Mouse (Mus musculus) right cerebral cortex, adult 18-20 months (tissue): ENCODE data around the gene Rps6kb1.
A peak's percentile ranks its signal among the peaks of the same experiment; 100 is the strongest.

Experiments
- DNase-seq: peaks from one replicate; pipeline ENCODE4 v3.0.0; 2022; ENCODE audit warnings: mixed read lengths

The Rps6kb1 gene

GRCm38 (mm10) chr11:86544639-86545299, at the start of gene Rps6kb1, which contains the start of gene Tubd1:
TSS of gene Rps6kb1 (minus strand) at chr11:86544805.
TSS of gene Tubd1 (plus strand) at chr11:86544991.
- DNase-seq = peak; percentile 100

DNA sequence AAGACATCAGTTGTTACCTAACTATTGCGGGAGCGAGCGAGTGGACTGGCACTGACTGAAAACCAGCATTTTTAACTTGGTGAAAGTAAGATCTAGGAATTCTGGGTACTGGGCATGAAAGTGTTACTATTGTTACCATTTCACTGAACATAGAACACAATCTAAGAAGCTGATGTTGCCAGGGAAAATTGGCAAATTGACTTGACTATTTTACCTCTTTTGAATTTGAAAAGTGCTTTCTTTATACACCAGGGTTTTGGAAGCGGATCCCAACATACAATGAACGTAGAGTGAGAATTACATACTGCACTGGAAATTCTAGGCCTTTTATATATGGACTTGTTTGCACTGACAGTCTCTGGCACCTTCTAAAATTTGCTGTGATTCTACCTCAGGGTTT, 48.8 kb upstream of the Rps6kb1 start:
- DNase-seq = no peak

DNA sequence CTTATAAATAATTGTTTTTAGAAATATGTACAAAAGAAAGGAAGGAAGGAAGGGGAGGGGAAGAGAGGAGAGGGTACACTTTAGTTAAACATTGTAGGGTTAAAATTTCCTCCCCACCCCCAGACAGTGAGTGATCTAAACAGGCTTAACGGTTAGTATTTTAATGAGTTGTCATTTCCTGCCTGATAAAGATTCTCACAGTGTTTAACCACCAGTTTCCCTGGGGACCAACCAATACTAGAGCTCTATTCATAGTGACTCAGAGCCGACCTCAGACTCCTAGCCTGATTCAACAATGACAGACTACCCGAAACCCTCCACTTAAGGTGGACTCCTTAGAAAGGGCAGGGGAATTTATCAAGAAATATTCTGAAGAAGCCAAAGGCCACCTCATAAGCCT, 48.4 kb upstream of the Rps6kb1 start:
- DNase-seq = no peak

DNA sequence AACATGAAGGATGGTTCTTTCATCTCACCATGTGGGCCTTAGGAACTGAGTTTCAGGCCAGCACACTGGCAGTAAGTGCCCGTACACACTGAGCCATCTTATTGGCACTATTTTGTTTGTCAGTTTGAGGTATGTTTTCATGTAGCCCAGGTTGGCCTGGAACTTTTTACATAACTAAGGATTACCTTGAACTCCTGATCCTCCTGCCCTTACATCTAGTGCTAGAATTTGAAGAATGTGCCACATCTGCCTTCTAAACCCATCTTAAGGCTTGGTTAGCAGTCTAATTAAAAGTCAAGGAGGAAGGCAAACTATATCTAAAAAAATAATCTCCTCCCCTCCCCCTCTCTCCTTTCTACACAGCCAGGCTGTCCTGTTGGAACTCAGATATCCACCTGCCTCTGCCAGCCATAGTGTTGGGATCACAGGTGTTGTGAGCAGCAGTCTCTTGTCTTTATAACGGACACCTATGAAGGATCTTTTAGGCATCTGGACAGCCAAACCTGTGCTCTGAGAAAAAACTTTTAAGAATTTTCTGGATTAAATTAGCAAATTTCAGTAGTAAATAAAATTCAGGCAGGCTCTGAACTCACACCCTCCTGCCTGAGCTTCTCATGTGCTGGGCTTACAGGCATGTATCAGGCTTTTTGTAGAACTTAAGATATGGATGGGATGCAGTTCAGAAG, 47.5 kb upstream of the Rps6kb1 start:
- DNase-seq = no peak

- DNase-seq = no peak
Observed at GRCm38 (mm10) chr11:86591301-86591845, 46.8 kb upstream of the Rps6kb1 start.

- DNase-seq = peak; percentile 62
Observed at GRCm38 (mm10) chr11:86590579-86590978, 46.0 kb upstream of the Rps6kb1 start.

DNA sequence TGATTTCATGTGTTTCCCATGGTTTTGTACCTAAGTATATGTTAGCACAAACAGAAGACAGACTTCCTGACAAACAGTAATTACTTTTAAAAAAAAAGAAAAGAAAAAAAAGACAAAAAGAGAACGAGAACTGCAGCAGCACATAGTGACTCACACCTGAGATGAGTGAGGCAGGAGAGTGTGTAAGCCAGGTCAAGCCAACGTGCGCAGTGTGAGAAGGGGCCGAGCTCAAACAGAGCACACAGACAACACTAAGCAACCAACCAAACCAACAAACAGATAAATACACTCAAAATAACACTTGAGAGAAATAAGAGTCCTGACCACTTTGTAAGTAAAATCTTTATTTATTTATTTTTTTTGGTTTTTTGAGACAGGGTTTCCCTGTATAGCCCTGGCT, 45.5 kb upstream of the Rps6kb1 start:
- no peak for DNase-seq

DNA sequence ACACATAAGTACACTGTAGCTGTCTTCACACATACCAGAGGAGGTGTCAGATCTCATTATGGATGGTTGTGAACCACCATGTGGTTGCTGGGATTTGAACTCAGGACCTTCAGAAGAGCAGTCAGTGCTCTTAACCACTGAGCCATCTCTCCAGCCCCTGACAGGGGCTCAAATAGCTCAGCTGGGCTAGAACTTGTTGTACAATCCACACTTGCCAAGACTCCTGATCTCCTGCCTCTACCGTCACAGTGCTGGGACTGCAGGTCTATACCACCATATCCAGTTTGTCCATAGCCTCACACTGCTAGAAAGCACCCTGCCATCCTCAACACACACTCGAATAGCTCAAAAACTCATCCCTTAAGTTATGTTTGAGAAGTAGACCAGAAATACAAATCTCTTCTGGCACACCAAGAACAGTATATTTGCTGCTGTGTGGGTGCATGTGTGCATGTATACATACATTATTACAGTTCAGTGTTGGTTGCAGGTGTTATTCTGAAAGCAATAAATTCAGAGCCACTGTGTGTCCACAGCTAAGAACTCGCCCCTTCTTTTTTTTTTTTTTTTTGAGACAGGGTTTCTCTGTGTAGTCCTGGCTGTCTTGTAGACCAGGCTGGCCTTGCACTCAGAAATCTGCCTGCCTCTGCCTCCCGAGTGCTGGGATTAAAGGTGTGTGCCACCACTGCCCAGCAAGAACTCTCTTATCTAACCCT, 44.1 kb upstream of the Rps6kb1 start:
- DNase-seq = no peak

- DNase-seq = no peak
Observed at GRCm38 (mm10) chr11:86587830-86588229, 43.2 kb upstream of the Rps6kb1 start.

DNA sequence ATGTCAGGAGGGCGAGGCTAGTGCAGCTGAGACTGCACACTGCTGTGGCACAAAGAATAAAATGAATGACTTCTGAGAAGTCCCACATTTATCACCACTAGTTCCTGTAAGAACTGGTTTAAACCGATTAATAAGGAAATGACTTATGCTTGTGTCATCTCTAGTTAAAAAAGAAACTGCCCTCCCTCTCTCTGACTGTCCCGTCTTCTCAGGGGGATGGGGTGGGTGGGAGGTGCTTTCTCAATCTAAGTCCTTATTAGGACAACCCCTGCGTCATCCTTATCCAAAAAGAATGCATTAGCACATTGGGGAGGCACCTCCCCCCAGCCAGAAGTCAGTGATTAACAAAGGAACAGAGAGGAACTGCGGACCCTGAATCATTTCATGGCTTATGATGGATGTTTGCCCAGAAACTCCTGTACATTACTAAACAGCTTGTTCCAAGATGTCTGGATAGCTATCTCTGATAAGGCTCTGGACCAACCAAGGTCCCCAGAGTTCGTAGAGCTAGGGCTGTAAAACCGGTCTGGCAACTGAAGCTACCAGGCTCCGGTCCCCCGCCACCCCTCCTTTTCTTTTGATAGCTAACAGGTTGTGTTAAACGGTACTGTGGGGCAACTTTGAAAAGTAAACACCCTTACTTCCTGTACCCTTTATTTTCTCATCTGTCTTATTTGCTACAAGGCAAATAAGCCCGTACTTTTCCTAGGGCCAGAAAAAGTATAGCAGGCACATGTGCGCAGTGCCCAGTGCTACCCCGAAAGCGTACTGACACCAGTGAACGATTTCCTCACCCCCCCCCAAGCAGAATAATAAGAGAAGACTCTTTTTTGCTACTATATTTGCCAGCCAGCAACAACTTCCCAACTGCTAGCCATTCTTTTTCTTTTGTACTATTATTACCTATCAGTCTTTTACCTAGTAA, 42.5 kb upstream of the Rps6kb1 start:
- no peak for DNase-seq

- no peak for DNase-seq
Observed at GRCm38 (mm10) chr11:86586177-86586867, 41.7 kb upstream of the Rps6kb1 start.

DNA sequence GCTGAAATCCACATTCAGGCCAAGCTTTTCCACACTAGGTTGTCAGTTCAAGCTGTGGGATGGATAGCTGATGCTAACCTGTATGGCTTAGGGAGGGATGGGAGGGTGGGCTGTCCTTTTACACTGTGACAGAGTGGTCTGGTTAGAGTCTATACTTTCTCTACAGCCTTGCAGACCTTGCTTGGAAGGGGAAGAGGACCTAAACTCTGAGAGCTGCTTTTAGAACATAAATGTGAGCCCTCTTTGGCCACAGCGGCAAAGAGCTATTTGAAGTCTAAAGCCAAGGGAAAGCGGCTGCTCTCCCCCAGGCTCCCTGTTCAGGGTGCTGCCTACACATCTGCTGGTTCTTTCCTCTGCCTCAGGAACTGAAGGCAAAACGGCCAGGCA, 41.0 kb upstream of the Rps6kb1 start:
- DNase-seq = no peak

GRCm38 (mm10) chr11:86584898-86585597, 40.4 kb upstream of the Rps6kb1 start:
- DNase-seq = no peak

DNA sequence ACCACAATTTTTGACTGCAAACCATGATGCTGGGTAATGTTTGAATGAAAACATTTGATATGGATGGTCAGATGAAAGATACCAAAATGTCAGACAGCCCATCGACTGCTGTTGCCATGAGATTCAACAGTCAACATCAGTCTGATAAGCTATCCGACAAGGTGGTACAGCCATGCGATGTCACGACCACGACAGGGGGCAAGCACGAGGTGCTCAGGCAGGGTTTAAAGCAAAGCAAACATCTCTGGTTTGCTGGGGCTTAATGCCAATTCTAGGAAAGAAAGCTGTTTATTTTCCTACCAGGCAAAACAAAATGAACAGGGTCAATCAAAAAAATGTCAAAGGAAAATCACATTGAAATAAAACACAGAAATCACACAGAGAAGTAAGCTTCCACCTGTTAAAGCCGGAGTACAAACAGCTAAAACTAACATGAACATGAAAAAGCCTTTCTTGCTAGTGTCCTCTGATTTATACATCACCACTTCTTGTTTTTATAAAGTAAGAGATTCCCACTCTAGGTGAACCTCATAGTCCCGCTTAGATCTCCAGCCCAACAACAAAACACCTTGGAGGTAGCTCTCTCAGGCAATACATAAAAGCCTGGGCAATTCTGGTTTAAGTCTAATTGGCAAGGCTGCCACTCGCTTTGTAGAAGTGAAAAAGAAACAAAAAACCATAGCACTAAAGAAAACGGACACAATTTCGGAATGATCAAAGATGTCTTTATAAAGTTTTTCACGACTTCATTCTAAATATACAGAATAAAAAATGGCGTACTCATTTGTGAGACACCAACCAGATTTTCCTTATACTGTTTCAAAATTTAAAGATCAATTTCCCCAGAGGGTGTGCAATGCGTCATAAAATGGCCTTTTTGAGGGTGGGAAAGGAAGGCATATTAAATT, 39.6 kb upstream of the Rps6kb1 start:
- DNase-seq = no peak

- no peak for DNase-seq
Observed at GRCm38 (mm10) chr11:86583313-86583825, 38.8 kb upstream of the Rps6kb1 start.

DNA sequence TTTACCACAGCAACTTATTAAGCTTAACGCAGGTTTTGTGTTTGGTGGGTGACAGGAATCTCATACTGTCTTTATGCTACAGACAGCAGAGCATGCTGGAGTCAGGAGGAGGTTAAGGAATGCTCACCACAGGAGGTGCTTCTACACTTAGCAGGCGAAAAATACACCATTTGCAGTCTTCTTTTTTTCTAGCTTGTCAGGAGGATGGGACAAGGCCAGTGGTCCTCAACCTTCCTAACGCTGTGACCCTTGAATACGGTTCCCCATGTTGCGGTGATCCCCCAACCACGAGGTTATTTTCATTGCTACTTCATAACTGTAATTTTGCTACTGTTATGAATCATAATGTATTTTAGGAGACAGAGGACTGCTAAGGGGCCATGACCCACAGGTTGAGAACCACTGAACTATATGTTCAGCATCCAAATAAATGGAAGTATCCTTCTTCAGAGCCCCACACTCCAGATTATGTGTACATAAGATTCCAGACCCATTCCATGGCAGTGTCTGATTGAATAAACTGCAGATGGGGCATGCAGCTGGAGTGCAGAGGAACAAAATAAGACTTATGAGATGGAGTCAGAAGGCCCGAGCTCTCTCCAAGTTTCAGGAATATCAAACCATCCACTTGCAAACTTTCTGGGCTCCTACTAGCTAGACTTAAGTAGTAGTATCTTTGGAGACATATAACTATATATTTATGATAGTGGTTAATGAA, 38.1 kb upstream of the Rps6kb1 start:
- no peak for DNase-seq

GRCm38 (mm10) chr11:86581943-86582542, 37.4 kb upstream of the Rps6kb1 start:
- no peak for DNase-seq

DNA sequence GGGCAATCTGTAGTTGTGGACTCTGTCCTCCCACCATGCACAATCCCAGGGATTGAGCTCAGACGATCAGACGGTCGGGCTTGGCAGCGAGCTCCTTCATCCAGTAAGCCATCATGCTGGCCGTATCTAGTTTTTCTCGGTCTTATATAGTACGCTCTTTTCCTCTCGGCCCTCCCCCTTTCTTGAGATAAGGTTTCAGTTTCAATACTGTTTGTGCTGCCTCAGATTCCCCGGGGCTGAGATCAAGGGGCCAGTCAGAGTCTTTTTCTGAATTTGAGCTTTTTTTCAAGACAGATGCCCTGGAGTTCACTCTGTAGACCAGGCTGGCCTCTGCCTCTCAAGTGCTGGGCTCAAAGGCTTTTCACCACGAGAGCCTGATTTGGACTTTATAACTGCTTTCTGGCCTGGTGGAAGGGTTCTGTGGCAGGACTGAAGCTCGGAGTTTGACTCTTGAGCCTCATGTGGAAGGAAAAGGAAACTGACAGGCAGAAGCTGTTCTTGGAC, 36.7 kb upstream of the Rps6kb1 start:
- DNase-seq = no peak
